Mouse (Mus musculus) regulatory T cell (primary cell): ENCODE data around the gene Bcl2l1.

Experiments used
- in situ Hi-C: fragments of 300-600 bp; cut with MboI, MseI; formaldehyde crosslinking; loops from one replicate; pipeline ENCODE4 v1.15.1; 2025; ENCODE audit warnings: high pct_unique_total_duplicates

Gene Bcl2l1

DNA sequence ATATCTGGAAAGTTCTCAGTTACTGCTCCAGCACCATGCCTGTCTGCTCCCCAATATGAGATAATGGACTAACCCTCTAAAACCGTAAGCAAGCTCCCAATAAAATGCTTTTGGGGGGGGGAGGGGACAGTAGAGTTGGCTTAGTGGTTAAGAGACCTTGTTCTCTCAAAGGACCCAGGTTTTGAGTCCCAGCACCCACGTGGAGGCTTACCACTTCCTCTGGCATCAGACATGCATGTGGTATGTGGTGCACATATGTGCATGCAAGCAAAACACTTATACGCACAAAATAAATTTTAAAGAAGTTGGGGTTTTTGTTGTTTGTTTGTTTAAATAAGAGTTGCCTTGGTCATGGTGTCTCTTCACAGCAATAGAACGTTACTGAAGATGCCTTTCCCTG, 56.2 kb downstream of the Bcl2l1 start:
- in situ Hi-C loops: no loop called here

DNA sequence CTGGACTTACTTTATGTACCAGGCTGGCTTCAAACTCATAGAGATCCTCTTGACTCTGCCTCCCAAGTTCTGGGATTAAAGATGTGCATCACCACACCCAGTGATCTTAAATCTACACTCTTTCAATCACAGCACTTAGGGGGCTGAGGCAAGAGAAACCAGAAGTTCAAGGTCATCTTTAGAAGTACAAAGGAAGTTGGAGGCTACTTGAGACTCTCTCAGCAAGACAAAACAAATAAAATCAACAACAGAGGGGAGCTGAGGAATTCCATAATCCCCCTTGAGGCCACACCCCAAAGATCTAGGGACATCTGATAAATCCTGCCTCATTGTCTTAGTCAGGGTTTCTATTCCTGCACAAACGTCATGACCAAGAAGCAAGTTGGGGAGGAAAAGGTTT, 59.3 kb downstream of the Bcl2l1 start:
- in situ Hi-C loops: no loop called here

DNA sequence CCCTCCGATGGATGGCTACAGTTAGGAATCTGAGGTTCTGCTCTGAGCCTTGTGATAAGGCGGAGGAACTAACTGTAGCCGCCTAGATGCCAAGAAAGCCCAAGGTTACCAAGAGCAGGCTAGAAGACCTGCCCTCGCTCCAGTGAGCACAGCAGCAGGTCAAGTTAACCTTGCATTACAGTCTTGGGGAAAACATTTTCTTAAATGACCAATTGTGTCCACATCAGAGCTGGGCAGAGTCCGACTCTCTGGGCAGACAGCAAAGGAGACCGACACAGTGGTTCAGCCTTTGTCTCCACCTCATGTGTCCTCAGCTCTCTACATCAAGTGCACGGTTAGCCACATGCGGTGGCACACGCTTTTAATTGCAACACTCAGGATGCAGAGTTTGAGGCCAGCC, 60.0 kb downstream of the Bcl2l1 start:
- in situ Hi-C loops: no loop called here

DNA sequence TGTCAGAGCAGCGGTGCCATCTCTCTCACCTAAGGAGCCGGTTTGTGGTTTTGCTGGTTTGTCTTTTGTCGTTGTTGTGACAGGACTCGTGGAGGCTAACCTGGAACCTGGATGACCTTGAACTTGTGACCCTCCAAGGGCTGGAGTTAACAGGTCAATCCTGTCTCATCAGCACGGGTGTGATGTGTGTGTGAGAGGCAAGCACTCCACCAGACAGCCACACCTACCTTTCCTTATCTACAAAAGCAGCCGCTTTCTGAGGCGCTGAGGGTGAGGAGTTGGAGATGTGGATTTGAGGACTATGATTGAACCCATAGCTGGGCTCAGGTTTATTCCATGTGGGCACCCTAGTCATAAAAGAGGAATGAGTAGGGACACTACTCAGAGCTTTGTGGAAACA, 61.9 kb downstream of the Bcl2l1 start:
- in situ Hi-C loops: no loop called here

DNA sequence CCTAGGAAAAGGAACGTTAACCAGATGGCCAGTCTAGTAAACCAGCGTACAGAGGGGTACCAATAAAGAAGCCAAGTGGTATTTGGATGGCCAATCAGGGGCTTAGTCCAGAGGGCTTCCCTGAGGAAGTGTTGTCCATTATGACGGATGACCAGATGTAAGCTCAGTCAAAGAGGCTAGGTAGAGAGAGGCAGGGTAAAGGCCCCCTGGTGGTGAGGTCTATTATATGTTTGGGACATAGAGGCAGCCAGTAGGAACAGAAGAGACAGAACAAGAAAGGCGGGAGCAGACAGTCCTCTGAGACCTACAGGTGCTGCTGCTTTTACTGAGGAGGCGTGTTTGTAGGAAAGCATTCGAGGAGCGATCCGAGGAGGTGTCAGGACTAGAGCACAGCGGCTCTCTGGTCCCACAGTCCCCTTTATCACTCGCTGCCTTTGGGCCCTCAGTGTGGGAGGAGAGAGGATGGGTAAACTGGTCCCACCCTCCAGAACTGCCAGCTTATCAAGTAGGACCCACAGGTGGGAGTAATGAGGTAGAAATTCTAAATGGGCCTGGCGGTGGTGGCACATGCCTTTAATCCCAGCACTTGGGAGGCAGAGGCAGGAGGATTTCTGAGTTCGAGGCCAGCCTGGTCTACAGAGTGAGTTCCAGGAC, 63.8 kb downstream of the Bcl2l1 start:
- in situ Hi-C loops: no loop called here

DNA sequence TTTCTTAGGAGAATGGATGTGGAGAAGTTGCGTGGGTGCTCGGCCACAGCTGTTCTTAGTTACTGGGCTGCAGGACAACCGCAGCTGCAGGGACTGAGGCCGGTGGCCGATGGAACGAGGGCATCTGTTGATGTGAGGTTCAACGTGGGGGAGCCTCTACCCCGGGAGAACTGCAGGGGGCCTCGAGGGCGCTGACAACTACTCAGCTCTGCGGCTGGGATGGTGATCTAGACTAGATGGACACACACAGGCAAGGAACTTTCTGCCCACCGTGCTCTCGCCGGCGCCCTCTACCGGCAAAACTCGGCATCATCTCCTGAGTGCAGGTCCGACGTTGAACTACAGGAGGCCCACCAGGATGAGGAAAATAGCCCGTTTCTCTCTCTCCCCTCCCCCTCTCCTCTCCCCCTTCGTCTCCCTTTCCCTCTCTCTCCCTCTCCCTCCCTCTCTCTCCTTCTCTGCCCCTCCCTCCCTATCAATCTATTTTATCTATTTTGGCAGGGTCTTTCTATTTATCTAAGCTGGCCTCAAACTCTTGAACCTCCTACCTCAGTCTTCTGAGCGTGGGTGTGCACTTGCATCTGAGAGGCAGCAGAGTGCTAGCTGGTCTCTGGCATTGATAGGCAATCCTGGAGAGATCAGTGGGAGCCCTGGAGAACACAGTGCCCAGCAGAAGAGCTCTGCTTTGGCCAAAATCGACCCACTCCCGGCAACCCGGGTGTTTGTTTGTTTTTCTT, 65.0 kb downstream of the Bcl2l1 start:
- in situ Hi-C loops: no loop called here

DNA sequence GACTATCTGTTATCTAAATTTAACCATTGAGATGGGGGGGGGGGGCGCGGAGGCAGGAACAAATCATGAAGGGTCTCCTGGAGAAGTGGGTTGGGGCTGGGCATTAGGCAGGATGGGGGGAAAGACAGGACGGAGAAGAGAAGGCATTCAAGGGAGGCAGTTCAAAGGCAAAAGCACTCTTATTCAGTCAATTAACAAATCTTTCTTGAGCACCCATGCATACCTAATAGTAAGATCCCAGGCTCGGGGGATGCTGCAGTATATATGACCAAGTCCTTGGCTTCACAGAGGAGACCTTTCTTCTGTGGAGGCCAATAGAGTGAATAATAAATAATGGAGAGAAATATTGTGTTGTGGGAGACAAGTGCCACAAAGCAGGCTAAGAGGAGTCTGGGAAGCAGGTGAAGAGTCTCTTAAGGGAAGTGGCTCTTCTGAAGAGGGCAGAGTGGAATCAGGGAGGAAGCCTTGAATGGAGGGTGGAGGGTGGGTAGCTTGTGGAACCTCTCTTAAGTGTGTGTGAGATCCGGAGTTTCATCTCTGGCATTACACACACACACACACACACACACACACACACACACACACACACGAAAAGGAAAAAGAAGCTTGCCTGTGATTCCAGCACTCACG, 66.4 kb downstream of the Bcl2l1 start:
- in situ Hi-C loops: no loop called here

DNA sequence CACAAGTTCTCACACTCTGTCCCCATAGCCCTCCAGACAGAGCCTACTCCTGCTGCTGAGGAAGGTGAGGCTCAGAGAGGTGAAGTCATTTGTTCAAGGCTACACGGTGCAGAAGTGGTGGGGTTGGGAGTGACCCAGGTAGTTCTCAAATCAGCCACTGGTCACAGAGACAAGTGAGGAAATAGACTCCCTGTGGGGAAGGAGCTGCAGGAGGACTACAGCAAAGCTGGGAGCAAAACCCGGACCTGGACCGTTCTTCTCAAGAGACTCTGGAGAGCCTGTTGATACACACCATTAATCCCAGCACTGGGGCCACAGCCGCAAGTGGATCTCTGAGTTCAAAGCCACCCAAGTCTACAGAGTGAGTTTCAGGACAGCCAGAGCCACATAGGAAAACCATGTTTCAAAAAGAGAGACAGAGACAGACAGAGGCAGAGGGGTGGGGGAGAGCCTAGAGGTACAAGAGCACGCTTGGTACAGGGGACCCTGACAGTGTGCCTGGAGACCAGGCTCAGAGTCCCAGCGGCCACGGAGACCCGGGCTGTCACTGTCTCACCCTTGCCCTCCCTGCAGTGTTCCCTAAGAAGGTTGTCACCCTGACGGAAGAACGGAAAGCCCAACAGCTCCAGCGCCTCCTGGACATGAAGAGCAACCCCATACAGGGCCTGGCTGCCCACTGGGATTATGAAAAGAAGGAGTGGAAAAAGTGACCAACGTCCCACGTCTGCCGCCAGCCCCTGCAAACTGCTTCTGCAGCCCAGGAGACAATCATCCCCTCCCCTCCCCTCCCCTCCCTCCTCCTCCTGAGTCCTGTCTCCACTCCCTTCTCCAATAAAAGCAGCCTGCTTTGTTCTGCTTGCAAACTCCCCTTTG, 67.1 kb downstream of the Bcl2l1 start:
- in situ Hi-C loops: no loop called here

DNA sequence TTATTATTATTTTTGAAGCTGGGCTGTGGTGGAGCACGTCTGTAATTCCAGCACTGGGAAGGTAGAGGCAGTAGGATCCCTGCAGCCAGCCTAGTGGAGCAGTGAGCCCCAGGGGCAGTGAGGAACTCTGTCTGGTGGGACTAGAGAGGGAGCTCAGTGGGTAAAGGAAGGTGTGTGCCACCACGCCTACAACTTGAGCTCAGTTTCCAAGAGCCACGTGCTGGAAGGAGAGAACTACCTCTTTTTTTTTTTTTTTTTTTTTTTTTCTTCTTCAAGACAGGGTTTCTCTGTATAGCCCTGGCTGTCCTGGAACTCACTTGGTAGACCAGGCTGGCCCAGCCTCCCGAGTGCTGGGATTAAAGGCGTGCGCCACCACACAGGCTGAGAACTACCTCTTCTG, 68.2 kb downstream of the Bcl2l1 start:
- in situ Hi-C loops: no loop called here

DNA sequence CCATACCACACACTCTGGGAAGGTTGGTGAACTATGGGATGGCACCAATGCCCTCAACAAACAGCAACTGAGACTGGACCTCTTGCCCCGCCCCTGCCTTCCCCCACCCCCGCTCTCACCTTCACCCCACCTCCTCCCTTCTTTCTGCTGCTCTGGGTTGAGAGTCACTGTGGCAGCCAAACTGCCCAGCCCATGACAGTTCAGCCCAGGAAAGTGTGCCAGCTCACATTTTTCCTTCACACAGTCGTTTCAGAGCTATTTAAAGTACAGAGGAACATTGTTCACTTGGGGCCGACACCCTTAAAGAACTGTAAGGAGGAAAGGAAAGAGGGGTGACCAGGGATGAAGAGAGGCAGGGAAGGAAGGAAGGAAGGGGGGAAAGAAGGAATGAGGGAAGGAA, 73.2 kb downstream of the Bcl2l1 start:
- in situ Hi-C loops: no loop called here

DNA sequence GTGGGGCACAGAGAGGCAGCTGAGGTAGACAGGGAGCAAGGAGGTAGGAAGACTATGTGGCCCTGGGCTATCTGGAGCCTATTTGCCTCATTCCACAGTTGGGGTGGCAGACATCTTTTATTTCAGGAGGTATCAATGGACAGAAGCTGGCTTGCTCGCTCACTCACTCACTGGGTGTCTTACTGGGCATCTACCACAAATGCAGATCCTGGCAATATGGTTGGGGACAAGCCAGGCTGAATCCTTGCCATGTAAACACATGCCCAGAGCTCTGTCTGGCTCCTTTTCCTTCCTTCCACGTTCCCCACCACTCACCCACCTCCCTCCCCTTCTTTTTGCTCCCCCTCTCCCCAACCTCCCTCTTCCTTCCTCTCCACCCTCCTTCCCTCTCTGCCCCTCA, 74.0 kb downstream of the Bcl2l1 start:
- in situ Hi-C loops: no loop called here

DNA sequence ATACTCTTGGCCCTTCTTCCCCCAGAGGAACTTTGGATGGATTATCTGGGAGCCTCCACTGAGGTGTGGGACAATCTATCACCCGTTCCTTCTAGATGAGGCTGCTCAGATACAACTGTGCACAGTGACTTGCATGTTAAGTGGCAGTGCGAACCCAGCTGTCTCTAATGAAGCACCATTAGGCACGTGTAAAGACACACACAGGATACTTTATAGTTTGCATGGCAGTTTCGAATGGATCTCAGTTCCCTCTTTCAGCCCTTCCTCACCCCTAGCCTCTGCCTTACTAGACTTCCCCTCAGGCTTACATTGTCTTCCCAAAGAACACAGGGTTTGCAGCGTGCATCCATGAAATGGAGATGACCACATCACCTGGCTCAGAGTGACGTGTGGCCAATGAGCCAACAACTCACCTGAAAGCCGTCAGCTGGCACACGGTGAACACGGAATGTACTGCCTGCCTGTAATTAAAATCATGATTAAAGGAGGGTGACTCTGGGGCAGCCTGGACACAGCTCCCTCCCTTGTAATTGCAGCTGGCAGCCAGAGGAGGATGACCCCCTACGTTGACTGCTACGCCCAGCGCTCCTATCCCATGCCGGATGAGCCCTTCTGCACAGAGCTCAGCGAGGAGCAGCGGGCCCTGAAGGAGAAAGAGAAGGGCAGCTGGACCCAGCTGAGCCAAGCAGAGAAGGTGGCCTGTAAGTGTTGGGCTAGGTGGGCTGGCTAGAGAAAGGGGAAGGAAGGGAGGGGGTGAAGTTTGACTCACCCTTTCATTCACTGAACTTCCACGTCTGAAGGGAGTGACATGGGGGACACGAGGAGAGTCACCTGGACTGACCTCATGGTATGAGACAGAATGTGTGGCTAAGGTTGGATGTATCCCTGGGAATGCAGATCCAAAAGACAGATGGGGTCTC, 74.8 kb downstream of the Bcl2l1 start:
- in situ Hi-C loops: no loop called here

DNA sequence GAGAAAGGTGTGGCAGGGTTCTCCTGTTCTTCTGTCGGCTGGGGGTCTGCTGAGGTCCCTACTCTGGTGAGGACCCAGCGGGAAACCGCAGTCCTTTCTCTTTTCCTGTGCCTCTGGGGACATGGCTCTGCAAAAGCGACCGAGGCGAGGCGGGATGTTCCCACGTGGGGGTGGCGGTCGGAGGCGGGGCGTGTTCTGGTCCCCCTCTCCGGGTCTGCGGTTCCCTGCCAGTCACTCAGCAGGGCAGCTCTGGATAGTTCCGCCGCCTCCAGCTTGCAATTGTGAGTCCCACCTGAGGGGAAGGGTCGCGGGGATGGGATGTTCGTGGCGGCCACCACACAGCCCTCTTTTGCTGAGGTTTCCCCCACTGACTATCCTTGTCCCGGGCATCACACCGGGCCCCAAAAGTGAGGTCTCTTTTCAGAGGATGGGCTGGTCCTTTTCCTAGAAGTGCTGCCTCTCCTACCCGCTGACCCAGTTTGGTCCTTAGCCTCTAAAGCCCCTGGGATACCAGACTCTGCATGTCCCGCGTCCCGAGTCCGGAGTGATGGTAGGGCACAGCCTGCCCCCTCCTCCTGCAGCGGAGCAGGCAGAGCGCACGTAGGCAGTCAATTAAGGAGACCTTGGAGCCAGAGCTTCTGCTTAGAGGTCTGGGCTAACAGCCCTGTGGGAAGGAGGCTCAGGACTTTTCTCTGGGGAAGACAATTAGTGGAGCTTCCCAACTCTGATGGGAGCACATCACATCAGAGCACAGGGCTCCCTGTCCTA, 77.4 kb downstream of the Bcl2l1 start, which contains the start of gene Cox4i2:
TSS of gene Cox4i2 (plus strand) at position 230 of the 768 bp plus-strand sequence.
- in situ Hi-C loops: no loop called here

DNA sequence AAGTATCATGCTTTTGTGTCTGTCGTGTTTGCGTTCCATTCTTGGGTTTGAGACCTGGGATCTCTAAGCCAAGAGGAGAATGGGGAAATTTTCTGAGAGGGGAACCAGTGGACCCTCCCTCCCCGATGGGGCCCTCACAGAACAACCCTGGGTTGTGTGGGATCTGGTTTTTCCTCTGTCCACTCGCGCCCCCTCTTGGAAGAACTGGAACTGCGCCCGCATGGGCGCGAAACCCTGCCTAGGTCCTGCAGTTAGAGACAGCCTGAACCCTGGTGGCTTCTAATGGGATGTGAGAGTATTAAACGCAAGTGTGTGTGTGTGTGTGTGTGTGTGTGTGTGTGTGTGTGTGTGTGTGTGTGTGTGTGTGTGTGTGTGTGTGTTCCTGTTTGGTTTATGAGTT, 89.1 kb downstream of the Bcl2l1 start:
- in situ Hi-C loops: no loop called here

DNA sequence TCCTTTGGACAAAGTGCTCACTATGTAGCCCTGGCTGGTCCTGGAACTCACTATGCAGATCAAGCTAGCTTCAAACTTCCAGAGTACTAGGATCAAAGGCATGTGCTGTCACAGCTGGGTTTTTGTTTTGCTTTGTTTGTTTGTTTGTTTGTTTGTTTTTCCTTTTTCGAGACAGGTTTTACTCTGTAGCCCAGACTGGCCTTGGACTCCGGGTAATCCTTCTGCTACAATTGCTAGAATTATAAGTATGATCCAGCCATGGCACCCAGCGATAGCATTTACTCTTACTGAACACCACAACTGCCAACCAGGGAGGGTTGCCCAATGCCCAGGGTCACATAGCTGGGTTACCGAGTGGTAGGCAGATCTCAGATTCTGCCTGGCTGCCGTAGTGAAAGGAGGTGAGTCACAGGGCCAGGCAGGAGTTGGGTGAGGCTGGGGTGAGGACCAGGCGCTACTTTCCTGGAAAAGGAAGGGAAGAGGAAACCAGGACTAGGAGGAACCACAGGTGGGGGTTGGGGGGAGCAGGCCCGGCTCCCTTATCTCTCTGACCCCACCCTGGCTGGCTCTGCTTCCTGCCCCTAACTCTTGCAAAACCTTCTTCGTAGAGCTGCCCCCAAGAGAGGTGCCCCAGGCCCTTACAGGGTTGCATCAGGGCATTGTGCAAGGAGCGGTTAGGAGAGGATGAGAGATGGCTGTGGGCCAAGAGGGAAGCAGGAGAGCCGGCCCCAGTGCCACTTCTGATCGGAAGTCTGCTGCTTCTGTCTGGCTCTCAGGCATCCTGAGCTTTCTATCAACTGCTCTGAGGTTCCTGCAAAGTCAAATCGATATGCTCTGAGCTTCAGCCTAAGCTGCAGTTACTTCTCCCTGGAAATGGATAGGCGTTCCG, 90.1 kb downstream of the Bcl2l1 start:
- in situ Hi-C loops: no loop called here

DNA sequence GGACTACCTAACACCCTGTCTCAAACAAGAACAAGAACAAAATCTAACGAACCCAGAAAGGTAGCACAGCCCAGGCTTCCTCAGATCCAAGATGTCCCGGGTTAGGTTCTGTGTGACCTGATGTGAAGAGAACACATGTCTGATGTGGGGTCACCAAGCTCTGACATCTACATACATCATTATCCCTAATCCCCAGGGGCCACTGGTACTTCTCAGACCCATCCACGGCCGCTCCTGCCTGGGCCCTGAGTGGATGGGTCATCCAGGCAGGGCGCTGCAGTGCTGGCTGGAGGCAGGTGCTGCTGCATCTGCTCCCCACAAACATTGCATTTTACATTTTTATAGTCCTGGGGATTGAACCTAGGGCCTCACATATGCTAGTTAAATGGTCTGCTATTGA, 91.0 kb downstream of the Bcl2l1 start:
- in situ Hi-C loops: no loop called here

DNA sequence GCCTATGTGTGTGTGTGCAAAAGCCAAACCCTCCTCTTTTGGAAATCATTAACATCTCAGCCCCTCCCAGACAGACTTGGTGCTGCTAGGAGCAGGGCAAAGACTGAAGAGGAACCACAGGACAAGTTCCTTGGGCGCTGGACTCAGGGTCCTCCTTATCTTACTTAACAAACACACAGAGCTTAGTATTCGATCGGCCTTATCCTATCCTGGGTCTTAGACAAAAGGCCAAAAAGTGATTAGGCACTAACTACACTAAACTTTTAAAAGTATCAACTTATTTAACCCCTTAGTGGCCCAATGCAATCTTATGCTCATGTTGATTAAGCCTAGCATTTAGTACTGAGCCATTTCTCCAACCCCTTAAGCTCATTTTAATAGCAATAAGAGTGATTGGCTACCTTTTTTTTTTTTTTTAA, 91.7 kb downstream of the Bcl2l1 start:
- in situ Hi-C loops: loop anchor here (5.0 kb wide), 1 partner anchor 92 kb away; the partner anchor contains the start of gene Bcl2l1

DNA sequence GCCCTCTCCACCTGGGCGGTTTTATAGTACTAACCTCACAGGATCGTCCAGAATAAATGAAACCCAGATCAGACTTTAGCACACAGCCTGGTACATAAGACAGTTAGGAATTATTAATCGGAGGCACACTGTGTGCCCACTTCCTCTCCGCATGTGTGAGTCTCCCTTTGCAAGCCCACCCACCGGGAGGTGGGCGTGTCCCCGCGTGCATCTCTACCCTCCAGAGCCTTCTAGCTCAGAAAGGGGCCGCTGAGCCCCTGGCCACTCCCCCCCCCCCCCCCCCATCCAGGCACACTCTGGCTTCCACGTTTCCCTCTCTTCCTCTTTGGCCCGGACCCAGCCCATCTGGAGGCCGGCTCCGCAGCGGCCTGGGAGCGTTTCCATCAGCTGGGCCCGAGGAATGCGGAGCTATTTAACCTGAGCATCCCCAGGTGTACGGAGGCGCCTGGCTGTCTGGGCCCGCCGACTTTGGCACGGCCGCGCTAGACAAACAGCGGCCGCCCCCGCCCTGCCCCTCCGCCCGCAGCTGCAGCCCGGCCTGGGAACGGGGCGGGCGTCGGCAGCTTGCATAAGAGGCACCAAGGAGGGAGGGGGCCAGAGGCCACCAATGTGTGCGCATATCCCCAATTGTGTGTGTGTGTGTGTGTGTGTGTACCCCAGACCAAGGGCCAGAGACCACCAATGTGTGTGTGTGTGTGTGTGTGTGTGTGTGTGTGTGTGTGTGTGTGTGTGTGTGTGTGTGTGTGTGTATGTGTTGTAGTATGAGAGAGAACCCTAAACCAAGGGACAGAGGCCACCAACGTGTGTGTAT, 92.3 kb downstream of the Bcl2l1 start:
- in situ Hi-C loops: loop anchor here (5.0 kb wide), 1 partner anchor 93 kb away; the partner anchor contains the start of gene Bcl2l1
